Comparison of ENCODE assay signal across 12 mouse cellular contexts in the genomic region with DNA sequence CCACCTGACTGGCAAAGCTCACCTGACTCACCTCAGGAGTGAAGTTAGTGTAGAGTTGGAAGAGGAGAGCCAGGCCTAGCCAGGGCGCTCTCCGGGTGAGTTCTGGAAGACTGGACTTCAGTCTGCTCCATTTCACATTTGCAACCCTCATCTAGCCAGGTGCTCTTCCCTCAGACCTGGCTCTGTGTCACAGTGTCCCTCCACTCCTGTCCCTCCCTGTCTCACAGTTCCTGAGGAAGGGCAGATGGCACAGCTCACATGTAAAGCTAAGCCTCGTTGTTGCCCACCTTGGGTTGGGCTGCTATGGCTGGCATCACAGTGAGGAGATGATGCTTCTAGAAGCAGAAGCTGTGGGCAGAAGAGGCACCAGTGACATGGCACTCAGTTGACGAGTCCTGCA. TPM values are rescaled to one million over a fixed set of nuclear protein-coding genes. Genes with fewer than 3 reads are reported as not detected.
DNase-seq lines count a peak whose midpoint lies in the region; ATAC-seq and TF ChIP-seq lines count a peak whose summit lies in the region.
"Had no signal": no experiment of that assay in that cellular context is flagged by ENCODE, and none has a peak within 500 bp of the region (broad histone marks: within the 10 kb centered on the region; RNA-seq: fewer than 3 reads in every experiment).

No protein-coding gene starts in this region.

- H3K4me1 ChIP-seq in heart, postnatal 0 days (ENCODE audit: control insufficient read depth, insufficient read depth): peaks cover 7% of the 10 kb centered on the region; the same call in 1 of the 2 replicates
- no peaks in the 10 kb centered on the region; the same call in 1 of the 2 replicates for H3K4me1 ChIP-seq in heart, adult 2 months (ENCODE audit: control insufficient read depth, insufficient read depth, low read length)
- H3K4me1 ChIP-seq in midbrain, embryonic 13.5 days (replicated peaks): peaks cover 13% of the 10 kb centered on the region
- H3K4me1 ChIP-seq in midbrain, postnatal 0 days (ENCODE audit: insufficient read depth, low read length): no peaks in the 10 kb centered on the region
- H3K4me1 ChIP-seq in neural tube, embryonic 14.5 days (ENCODE audit: control insufficient read depth, insufficient read depth, low read length): peaks cover 8% of the 10 kb centered on the region; the same call in 1 of the 2 replicates

- H3K4me3 ChIP-seq in heart, postnatal 0 days (ENCODE audit: low read depth, low read length): no peak overlapping the region
- H3K4me3 ChIP-seq in heart, adult 2 months: no peak overlapping the region
- H3K4me3 ChIP-seq in midbrain, embryonic 13.5 days (replicated peaks): no peak overlapping the region
- H3K4me3 ChIP-seq in midbrain, postnatal 0 days (ENCODE audit: low read depth, low read length): no peak overlapping the region
- no peak overlapping the region for H3K4me3 ChIP-seq in neural tube, embryonic 14.5 days (ENCODE audit: low read depth, low read length)
- H3K4me3 ChIP-seq: embryonic facial prominence, embryonic 12.5 days; forebrain, embryonic 13.5 days had no signal

- no peak for TF ChIP-seq POLR2A in heart, adult 2 months (IDR thresholded peaks at IDR 0.05; ENCODE audit: insufficient read depth, low read depth, low read length)

- TF ChIP-seq CTCF in heart, postnatal 0 days (IDR thresholded peaks at IDR 0.05; ENCODE audit: low read depth): no peak
- no peak for TF ChIP-seq CTCF in heart, adult 2 months (IDR thresholded peaks at IDR 0.05)
- TF ChIP-seq CTCF in midbrain, postnatal 0 days (IDR thresholded peaks at IDR 0.05): no peak

- intact Hi-C loops in heart, adult 2 months (cut with DNase I): no loop called here

- ATAC-seq in heart, postnatal 0 days (ENCODE audit: insufficient read depth, low read depth): no peak
- peak; percentile 38 for ATAC-seq in midbrain, embryonic 13.5 days
- no peak for ATAC-seq in midbrain, postnatal 0 days (ENCODE audit: low FRiP score)
- ATAC-seq in neural tube, embryonic 14.5 days (ENCODE audit: low read depth): peak; percentile 3; the same call in 1 of the 2 replicates
- no peak; the same call in 1 of the 2 replicates for ATAC-seq in megakaryocyte-erythroid progenitor cell, adult 5-6 weeks (replicated peaks; ENCODE audit: low FRiP score, low TSS enrichment, poor library complexity, severe bottlenecking)

- H3K27ac ChIP-seq in heart, postnatal 0 days (ENCODE audit: low read depth): peak overlapping the region; percentile 1; the same call in 1 of the 2 replicates
- no peak overlapping the region for H3K27ac ChIP-seq in heart, adult 2 months
- H3K27ac ChIP-seq in midbrain, embryonic 13.5 days: no peak overlapping the region
- H3K27ac ChIP-seq in midbrain, postnatal 0 days (ENCODE audit: low read depth, low read length): no peak overlapping the region
- no peak overlapping the region for H3K27ac ChIP-seq in neural tube, embryonic 14.5 days (ENCODE audit: low read depth, low read length)
- H3K27ac ChIP-seq: forebrain, embryonic 13.5 days had no signal

- 77% methylated on average over 4 of the region's 4 CpGs for WGBS in heart, postnatal 0 days
- 70% methylated on average over 4 of the region's 4 CpGs for WGBS in heart, adult 2 months
- WGBS in midbrain, embryonic 13.5 days: 83% methylated on average over 4 of the region's 4 CpGs
- WGBS in midbrain, postnatal 0 days: 82% methylated on average over 4 of the region's 4 CpGs
- WGBS in neural tube, embryonic 14.5 days: 70% methylated on average over 4 of the region's 4 CpGs

- H3K36me3 ChIP-seq in heart, postnatal 0 days (replicated peaks; ENCODE audit: control insufficient read depth, insufficient read depth, low read length): peaks cover 84% of the 10 kb centered on the region
- H3K36me3 ChIP-seq in heart, adult 2 months (ENCODE audit: control insufficient read depth, insufficient read depth, low read length): no peaks in the 10 kb centered on the region
- H3K36me3 ChIP-seq in midbrain, embryonic 13.5 days: peaks cover 76% of the 10 kb centered on the region
- H3K36me3 ChIP-seq in midbrain, postnatal 0 days (ENCODE audit: insufficient read depth, low read length): peaks cover 2% of the 10 kb centered on the region; the same call in 1 of the 2 replicates
- H3K36me3 ChIP-seq in neural tube, embryonic 14.5 days (ENCODE audit: control insufficient read depth, insufficient read depth, low read length): no peaks in the 10 kb centered on the region

- TF ChIP-seq EP300 in heart, postnatal 0 days (IDR thresholded peaks at IDR 0.05; ENCODE audit: low read depth): no peak
- no peak for TF ChIP-seq EP300 in heart, adult 2 months (IDR thresholded peaks at IDR 0.05; ENCODE audit: insufficient read depth, low read depth, low read length)

- H3K27me3 ChIP-seq in heart, postnatal 0 days (ENCODE audit: control insufficient read depth, insufficient read depth, low read length): no peaks in the 10 kb centered on the region
- no peaks in the 10 kb centered on the region for H3K27me3 ChIP-seq in heart, adult 2 months (ENCODE audit: control insufficient read depth, insufficient read depth, low read length)
- H3K27me3 ChIP-seq in midbrain, embryonic 13.5 days: no peaks in the 10 kb centered on the region
- H3K27me3 ChIP-seq in midbrain, postnatal 0 days (ENCODE audit: insufficient read depth, low read length): no peaks in the 10 kb centered on the region
- H3K27me3 ChIP-seq in neural tube, embryonic 14.5 days (ENCODE audit: control insufficient read depth, insufficient read depth, low read length): no peaks in the 10 kb centered on the region
- H3K27me3 ChIP-seq: embryonic facial prominence, embryonic 12.5 days; forebrain, embryonic 13.5 days had no signal

- no peak overlapping the region for H3K4me2 ChIP-seq in heart, postnatal 0 days (ENCODE audit: low read depth, low read length)
- H3K4me2 ChIP-seq in midbrain, embryonic 13.5 days (replicated peaks): no peak overlapping the region
- no peak overlapping the region for H3K4me2 ChIP-seq in midbrain, postnatal 0 days (ENCODE audit: low read depth, low read length, poor library complexity, severe bottlenecking)
- H3K4me2 ChIP-seq in neural tube, embryonic 14.5 days (ENCODE audit: low read depth, low read length): no peak overlapping the region
- H3K4me2 ChIP-seq: embryonic facial prominence, embryonic 12.5 days; forebrain, embryonic 13.5 days; liver, embryonic 11.5 days had no signal

- H3K9ac ChIP-seq in heart, postnatal 0 days (replicated peaks; ENCODE audit: low read depth, low read length): no peak overlapping the region
- no peak overlapping the region for H3K9ac ChIP-seq in heart, adult 2 months (ENCODE audit: low read depth, low read length)
- H3K9ac ChIP-seq in midbrain, embryonic 13.5 days (replicated peaks): no peak overlapping the region
- H3K9ac ChIP-seq in midbrain, postnatal 0 days (replicated peaks; ENCODE audit: low read length, poor library complexity, severe bottlenecking): no peak overlapping the region
- H3K9ac ChIP-seq in neural tube, embryonic 14.5 days (replicated peaks; ENCODE audit: low read depth, low read length): no peak overlapping the region
- H3K9ac ChIP-seq: embryonic facial prominence, embryonic 12.5 days; forebrain, embryonic 13.5 days had no signal

- H3K79me2 ChIP-seq in heart, adult 2 months (replicated peaks; ENCODE audit: control insufficient read depth, insufficient read depth, low read length): no peaks in the 10 kb centered on the region

- H3K9me3 ChIP-seq in heart, postnatal 0 days (replicated peaks; ENCODE audit: control insufficient read depth, low read length): no peaks in the 10 kb centered on the region
- no peaks in the 10 kb centered on the region for H3K9me3 ChIP-seq in midbrain, embryonic 13.5 days
- H3K9me3 ChIP-seq in midbrain, postnatal 0 days (ENCODE audit: low read length): no peaks in the 10 kb centered on the region
- no peaks in the 10 kb centered on the region for H3K9me3 ChIP-seq in neural tube, embryonic 14.5 days (ENCODE audit: control insufficient read depth, low read length)
- H3K9me3 ChIP-seq: embryonic facial prominence, embryonic 12.5 days; forebrain, embryonic 13.5 days had no signal

- peak; percentile 38 to 48 for DNase-seq in cerebellum, postnatal 25 days
- no peak for DNase-seq in cerebellum, postnatal 4 days (ENCODE audit: low spot score in 2 of 2)
- no peak for DNase-seq in heart, postnatal 0 days (ENCODE audit: low spot score)
- no peak for DNase-seq in heart, adult 2 months
- DNase-seq in midbrain, postnatal 0 days (ENCODE audit: low spot score): no peak
- DNase-seq: thymus, adult 2 months had no signal

RNA-seq across cellular contexts. Expression of gene Nat10, which starts 55.2 kb away (rescaled TPM):
- 17.2 and 25.6 TPM in 2 replicates for total RNA-seq in heart, postnatal 0 days (2014; rRNA removed; ENCODE audit: low replicate concordance)
- polyA plus RNA-seq in heart, postnatal 0 days (2015; fragmentation: Nextera tagmentation; extraction: Ambion mirVana): 6.9 and 7.8 TPM in 2 replicates
- 10 to 100 TPM; 14.0 to 14.2 TPM for total RNA-seq in heart, adult 2 months (2021)
- 26.1 and 30.4 TPM in 2 replicates for polyA plus RNA-seq in heart, adult 2 months (2012; rRNA removed)
- 19.0 and 20.3 TPM in 2 replicates for polyA plus RNA-seq in midbrain, embryonic 13.5 days (2015; fragmentation: Nextera tagmentation; extraction: Ambion mirVana)
- 37.0 and 40.4 TPM in 2 replicates for total RNA-seq in midbrain, postnatal 0 days (2014; rRNA removed)
- polyA plus RNA-seq in midbrain, postnatal 0 days (2015; fragmentation: Nextera tagmentation; extraction: Ambion mirVana): 12.7 and 15.9 TPM in 2 replicates
- polyA plus RNA-seq in neural tube, embryonic 14.5 days (2014; fragmentation: Nextera tagmentation; extraction: Ambion mirVana): 21.9 and 22.7 TPM in 2 replicates
- 72.5 and 104 TPM in 2 replicates for total RNA-seq in megakaryocyte-erythroid progenitor cell, adult 5-6 weeks (2014; fragmentation: Nextera tagmentation)
- 75.1 and 125 TPM in 2 replicates for total RNA-seq in megakaryocyte-erythroid progenitor cell, adult 5-6 weeks (2017)

Comparison
In these comparisons a context has a peak if more than half of its experiments do, and no peak if none do; other contexts are left out.
1. DNase-seq: peak in cerebellum, postnatal 25 days (2 of 2); none in cerebellum, postnatal 4 days (0 of 2), heart, postnatal 0 days (single experiment), heart, adult 2 months (0 of 2) and midbrain, postnatal 0 days (single experiment).
2. ATAC-seq: peak in midbrain, embryonic 13.5 days (single experiment) and neural tube, embryonic 14.5 days (single experiment); none in heart, postnatal 0 days (single experiment), midbrain, postnatal 0 days (single experiment) and megakaryocyte-erythroid progenitor cell, adult 5-6 weeks (single experiment).